Mouse (Mus musculus): ENCODE data around the gene Crct1.

Gene Crct1

DNA sequence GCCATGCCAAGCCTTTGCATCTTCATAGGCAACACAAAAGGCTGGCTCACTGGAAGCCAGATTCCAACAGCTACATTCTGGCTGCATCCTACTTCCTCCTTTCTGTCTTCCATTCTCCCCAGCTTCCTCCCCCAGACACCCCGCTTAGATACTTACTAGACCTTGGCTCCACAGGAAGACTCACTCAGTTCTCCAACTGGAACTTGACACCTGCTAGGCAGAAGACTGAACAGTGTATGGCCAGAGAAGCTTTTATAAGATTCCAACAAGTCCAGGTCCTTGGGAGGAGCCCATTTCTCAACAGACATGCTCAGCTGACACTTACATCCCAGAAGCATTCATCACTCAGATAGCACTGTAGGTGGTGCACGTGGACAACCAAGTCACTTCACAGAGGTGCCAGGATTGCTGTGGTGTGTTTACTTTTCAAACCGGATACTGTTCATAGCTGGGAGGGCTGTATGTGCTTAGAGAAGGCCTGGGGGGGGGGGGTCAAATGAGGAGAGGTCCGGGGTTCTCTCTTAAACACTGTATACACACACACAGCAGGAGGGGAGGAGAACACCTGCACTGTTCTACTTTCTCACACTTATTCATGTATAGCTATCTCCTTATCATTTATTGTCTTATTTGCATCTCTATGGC lies at the start of gene Crct1:
Crct1 (minus strand) TSS at position 228 of the 645 bp plus-strand sequence.
- DNase-seq (ENCODE audit: low read depth, low spot score), result no peak

DNA sequence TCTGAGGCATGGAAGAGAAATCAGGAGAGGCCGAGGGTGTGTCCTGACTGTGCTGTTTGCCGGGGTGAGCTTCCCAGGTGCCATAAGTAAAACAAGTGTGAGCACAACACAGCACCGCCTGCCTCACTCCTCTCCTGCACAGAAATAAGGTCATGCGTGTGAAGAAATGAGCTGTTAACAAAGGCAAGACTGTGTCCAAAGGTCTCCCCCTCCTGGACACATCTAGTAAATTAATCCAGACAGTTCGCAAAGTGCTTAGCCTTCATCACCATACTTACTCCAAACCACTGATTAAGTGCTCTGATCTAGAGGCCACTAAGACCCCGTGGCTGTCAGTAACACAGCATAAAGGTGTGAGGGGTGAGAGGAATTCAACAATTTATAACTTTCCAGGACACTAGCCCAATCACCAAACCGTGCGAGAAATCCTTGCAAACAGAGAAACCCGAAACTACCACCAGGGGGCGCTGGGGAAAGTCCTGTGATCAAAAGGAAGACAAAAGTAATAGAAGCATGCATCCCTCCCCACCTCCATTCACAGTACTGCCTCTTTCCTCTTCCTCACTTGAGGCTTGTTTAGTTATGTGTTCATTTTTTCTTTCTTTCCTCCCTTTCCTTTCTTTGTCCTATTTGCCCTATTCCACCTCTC lies 37.5 kb upstream of the Crct1 start:
- no peak for DNase-seq (ENCODE audit: low read depth, low spot score)

DNA sequence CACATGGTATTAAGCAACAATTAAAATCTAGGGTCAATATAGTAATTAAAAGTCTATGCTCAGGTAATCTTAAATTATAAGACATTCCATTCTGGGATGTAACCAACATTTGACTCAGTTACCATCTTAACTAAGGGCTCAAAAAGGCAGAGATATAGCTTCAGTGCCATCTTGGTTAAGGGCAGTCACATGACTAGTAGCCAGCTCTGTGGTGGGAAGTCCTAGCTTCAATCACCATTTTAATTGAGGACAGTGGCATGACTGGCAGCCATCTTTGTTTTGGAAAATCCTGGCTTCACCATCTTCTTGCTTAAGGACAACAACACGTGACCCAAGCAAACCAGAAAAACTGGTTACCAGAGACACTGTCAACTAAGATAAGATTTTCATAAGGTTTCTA lies 34.7 kb upstream of the Crct1 start:
- DNase-seq (ENCODE audit: low read depth, low spot score), result no peak

DNA sequence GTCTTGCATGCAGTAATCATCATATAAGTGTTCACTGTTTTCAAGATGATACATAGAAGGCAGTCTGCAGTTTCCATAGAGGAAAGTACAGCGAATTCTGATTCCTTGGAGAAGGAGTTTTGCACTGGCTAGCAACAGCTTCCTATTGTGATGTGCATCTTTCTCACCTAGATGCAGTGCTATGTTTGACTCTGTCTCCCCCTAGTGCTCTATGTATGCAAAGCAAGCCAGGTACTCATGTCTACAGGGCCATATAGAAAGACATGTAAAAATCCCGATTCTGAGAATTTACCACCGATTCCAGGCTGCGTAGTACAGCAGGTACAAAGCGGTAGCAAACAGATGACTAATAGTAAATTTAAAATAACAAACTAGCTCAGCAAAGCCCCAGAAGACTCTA lies 16.0 kb upstream of the Crct1 start:
- peak; percentile 45 for DNase-seq (ENCODE audit: low read depth, low spot score)

DNA sequence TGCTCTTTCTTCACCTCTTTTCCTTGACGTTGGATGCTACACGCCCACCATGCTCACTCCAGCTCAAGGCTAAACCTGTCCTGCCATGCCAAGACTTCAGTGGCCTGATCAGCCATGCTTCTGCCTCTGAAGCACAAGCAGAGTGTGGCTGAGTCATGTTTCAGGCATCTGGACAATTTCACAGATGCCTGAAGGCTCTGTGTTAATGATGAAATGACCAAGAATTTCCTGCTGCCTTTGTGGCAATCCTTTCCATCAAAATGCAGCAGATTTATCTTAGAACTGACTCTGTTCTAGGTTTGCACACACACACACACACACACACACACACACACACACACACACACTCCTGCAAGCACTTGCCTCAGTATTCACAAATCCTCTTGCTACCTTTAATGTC lies 10.0 kb upstream of the Crct1 start:
- DNase-seq (ENCODE audit: low read depth, low spot score), result no peak

DNA sequence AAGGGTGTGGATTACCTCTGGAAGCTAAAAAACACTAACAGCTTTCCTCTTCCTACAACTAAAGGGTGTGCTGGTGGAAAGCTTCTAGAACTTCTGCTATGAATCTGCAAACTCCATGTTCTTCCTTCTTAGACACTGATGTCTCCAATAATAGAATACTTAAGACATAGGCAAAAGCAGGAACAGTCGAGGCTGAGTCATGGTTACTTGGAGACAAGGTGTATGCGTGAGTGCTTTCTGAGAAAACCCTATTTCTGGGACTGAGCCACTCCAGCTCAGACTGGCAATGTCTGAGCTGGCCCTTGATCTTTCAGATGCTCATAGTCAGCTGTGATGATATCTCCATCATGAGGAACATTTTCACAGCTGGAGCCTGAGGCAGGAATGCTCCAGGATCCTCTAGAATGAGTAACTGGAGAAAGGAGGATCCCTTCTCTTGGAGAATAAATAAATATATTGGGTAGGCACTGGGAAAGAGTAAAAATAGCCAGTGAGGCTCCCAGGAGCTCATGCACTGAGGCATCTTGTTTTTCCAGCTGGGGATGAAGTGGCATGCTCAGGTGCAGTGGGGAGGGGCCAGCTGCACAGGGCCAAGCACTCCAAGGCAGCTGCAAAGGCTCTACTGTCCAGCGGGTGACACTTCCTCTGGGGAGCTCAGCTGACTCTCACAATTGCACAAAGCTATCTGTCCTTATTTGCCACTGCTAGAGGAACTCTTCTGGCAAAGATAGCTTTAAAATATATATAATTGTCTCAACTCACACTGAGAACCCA lies 8.1 kb upstream of the Crct1 start:
- peak; percentile 47 for DNase-seq (ENCODE audit: low read depth, low spot score)

DNA sequence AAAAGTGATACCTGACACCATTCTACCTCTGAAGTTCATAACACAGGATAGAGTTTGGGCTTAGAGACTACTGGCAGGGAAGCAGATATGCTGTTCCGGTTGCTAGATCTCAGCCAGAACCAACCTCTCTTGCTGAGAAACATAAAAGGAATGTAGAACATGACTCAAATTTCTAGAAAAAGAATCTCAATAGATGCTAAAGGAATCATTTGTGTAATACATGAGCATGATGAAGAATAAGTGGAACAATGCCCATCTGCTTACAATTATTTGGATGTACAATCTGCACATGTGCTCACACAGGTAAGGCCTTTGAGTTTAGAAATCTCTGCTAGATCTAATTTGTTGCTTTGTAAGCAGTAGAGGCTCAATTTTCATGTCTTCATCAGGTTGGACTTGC lies 5.7 kb upstream of the Crct1 start:
- no peak for DNase-seq (ENCODE audit: low read depth, low spot score)

DNA sequence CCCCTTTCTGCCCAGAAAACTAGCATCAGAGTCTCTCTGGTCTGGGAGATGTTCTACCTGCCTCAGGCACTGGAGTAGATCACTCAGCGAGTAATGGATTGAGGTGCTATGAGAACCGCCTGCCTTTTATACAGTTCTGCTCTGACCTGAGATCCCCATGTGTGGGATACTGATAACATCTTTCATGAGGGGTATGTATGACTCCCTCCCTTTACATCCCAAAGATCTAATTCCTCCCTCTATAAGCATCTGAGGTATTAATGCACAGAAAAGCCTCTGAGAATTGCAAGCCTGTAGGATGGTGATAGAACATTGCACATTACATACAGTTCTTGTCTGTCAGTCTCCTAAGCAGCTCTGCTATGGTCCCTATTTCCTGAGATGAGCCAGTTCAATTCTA lies 3.5 kb upstream of the Crct1 start, which contains the start of gene Lce1m:
Lce1m (minus strand) TSS at position 101 of the 400 bp plus-strand sequence.
- DNase-seq (ENCODE audit: low read depth, low spot score), result no peak

DNA sequence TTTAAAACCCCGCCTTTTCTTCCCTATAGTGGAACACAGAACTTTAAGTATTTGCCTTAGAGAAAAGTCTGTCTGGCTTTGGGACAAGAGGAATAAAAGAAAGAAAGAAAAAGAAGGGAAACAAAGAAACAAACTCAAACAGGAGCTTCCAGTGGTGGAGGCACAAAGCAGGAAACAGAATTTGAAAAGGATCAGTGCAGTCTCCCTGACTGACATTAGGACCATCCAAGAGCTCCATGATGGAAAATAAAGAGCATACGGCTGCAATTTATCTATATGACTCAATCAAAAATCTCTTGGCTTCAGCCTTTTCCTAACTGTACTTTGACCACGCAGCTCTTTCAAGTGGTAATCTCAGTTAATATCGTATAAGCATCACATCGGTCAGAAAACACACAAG lies 616 bp downstream of the Crct1 start:
- no peak for DNase-seq (ENCODE audit: low read depth, low spot score)

DNA sequence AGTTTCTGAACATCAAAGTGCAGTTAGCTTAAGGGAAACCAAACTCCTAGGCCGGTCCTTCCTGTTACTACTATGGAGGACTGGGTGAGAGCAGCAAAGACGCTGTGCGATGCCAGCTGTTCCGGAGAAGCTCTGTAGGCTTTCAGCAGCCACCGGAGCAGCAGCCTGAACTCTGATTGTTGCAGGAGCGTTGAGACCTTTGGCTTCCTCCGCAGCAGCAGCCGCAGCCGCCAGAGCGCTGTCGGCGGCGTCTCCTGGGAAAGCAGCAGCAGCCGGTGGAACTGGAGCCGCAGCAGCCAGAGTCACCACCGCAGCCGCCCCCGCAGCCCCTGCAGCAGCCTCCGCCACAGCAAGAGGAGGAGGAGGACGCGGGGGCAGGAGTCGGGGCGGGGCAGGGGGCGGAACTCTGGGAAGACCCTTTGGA lies 1.1 kb downstream of the Crct1 start:
- DNase-seq (ENCODE audit: low read depth, low spot score), result peak; percentile 21

DNA sequence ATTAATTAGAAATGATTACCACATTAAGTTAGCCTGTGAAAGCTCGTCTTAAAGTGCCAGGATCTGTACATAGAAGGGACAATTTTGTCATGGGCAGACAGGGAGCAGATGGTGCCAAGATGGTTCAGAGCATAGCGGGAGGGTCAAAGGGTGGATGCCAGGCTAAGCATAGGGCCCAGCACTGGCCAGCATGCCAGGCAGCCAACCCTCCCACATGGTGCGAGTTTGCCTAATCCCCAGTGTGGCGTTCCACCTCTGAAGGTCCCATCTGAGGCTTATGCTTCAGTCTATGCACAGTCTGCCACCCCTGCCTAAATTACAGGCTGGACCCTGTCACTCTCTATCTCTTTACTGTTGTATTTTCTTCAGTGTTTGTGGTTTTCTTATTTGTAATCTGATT lies 12.6 kb downstream of the Crct1 start:
- no peak for DNase-seq (ENCODE audit: low read depth, low spot score)

DNA sequence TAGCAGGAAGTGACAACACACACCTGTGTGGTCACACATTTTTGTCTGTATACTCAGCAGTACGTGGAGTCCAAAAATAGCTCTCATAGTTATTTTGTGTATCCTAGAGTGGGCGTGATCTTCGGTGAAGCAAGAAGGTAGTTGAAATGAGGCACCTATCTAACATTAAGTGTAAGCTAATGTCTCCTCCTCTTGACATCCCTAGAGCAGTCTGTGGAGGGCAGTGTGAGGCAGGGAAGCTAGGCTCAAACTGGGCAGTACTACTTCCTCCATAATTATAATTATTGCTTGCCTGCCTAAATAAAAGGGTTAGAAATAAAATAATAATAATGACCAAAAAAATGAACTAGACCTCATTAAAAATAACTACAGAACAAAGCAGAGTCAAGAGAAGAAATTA lies 14.9 kb downstream of the Crct1 start:
- no peak for DNase-seq (ENCODE audit: low read depth, low spot score)

DNA sequence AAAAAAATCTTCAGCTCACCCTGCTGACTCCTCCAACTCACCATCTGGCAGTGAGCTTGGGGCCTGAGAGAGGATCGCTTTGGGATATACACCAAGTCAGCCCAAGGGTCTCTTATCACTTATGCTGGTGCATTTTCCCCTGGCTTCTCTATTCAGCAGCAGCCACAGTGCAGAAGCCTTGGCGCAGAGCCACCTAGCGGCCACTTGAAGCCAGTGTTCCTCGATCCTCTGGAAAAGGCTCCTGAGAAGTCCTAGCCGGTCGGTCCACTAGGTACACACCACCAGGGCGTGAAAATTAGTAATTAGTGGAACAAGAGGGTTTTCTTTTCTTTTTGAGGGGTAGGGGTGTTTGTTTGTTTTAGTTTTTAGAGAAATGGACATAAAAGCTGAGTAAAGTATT lies 16.8 kb downstream of the Crct1 start:
- DNase-seq (ENCODE audit: low read depth, low spot score), result peak; percentile 41

DNA sequence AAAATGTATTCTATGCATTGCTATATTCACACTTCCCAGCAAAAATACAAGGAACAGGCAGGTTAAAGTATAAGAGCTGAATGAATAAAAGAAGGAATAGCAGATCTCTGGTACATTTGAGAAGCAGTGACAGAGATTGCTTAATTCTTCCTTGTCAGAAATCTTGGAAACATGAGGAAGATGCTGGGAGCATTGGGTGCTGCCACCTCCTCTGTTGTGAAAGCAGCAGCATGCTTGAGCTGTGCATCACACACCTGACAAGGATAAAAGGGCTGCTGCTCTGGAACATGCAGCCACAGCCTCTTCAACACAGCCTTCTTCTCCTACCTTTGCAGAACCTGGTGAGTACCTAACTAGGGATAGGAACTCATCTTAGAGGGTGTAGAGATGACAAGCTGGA lies 23.6 kb downstream of the Crct1 start, which contains the start of gene Lce3f:
Lce3f (plus strand) TSS at position 301 of the 400 bp plus-strand sequence.
- DNase-seq (ENCODE audit: low read depth, low spot score), result no peak

DNA sequence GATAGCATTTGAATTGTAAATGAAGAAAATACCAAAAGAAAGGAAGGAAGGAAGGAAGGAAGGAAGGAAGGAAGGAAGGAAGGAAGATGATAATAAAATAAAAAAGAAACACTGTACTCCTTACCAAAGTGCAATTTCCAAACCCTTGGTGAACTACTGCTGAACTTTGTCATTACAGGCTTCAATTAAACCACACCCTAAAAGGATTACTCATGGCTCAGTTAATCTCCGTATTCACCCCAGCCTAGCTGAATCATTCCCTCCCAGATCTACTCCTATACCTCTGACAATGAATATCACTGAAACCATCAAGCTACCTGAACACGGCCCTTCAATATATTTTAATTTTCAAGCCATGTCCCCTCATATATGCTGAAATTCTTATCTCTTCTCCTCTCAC lies 37.0 kb downstream of the Crct1 start:
- no peak for DNase-seq (ENCODE audit: low read depth, low spot score)

DNA sequence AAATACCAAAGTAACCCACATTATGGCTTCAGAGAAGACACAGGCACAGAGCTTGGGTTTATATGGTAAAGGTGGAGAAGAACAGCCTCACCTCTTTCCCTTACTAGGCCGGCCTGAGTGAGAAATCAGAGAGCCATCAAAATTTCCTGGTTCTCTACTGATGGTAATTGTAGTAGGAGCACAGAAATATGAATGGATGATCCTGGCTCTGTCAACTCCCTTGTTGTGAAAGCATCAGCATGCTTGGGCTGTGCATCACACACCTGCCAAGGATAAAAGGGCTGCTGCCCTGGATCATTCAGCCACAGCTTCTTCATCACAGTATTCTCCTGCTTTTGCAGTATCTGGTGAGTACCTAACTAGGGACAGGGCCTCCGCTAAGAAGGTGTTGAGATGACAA lies 48.7 kb downstream of the Crct1 start, which contains the start of gene Lce3e:
Lce3e (plus strand) TSS at position 301 of the 400 bp plus-strand sequence.
- no peak for DNase-seq (ENCODE audit: low read depth, low spot score)

Data from telencephalon, adult 2 months (tissue).